In the genomic region with DNA sequence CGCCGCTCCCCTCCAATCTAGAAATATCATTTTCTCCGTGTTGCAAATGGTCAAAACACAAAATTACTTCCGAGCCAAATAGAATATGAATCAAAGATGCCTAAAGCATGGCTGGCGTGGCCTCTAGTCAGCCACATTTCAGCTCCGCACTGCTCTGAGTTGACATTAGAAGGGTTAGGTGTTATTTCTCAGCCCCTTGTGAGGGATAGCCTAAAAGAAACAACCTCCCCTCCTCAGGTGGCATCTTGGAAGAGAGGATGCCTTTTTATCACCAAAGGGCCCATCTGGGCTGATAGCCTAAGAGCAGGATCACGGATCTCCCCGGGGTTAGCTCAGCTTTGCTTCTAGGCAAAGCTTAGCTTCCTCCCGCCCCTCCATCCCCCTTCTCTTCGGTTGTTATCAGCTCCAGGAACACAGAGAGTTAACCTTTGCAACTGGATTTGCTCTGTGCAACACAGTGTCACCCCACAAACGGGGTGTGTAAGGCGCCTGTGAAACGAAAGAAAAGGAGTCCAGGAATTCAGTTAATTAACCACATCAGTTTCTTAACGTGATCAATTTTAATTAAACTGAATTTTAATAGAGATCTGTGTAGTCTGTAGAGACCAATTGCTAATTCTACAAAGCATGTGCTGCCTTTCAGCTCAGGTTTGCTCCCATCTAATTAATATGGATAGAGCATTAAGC, we compare ENCODE assay signal across 14 mouse cellular contexts.
DNase-seq lines count a peak whose midpoint lies in the region; ATAC-seq lines count a peak whose summit lies in the region.
"Had no signal": no experiment of that assay in that cellular context is flagged by ENCODE, and none has a peak within 500 bp of the region (broad histone marks: within the 10 kb centered on the region; RNA-seq: fewer than 3 reads in every experiment).

No protein-coding gene starts in this region.

- H3K27ac ChIP-seq in heart, embryonic 15.5 days: no peak overlapping the region
- H3K27ac ChIP-seq in forebrain, embryonic 11.5 days (ENCODE audit: low read depth, low read length): no peak overlapping the region
- H3K27ac ChIP-seq in hindbrain, embryonic 14.5 days: peak overlapping the region; percentile 68
- H3K27ac ChIP-seq in midbrain, embryonic 15.5 days: peak overlapping the region; percentile 78
- H3K27ac ChIP-seq: embryonic facial prominence, embryonic 15.5 days; heart, adult 2 months had no signal

- 0 out of 2 replicates have a peak overlapping the region, but pooled peaks have one; percentile 10 for H3K4me2 ChIP-seq in heart, embryonic 15.5 days
- peak overlapping the region; percentile 1; the same call in 1 of the 2 replicates for H3K4me2 ChIP-seq in forebrain, embryonic 11.5 days (ENCODE audit: low read depth, low read length, severe bottlenecking)
- peak overlapping the region; percentile 38 for H3K4me2 ChIP-seq in hindbrain, embryonic 14.5 days (replicated peaks)
- H3K4me2 ChIP-seq in midbrain, embryonic 15.5 days: peak overlapping the region; percentile 42
- H3K4me2 ChIP-seq: embryonic facial prominence, embryonic 15.5 days had no signal

- H3K9me3 ChIP-seq in heart, embryonic 15.5 days (replicated peaks): no peaks in the 10 kb centered on the region
- no peaks in the 10 kb centered on the region for H3K9me3 ChIP-seq in forebrain, embryonic 11.5 days (ENCODE audit: control insufficient read depth, low read length)
- H3K9me3 ChIP-seq in hindbrain, embryonic 14.5 days (ENCODE audit: control insufficient read depth, low read length): no peaks in the 10 kb centered on the region
- H3K9me3 ChIP-seq in midbrain, embryonic 15.5 days: no peaks in the 10 kb centered on the region
- H3K9me3 ChIP-seq: embryonic facial prominence, embryonic 15.5 days had no signal

- no peak overlapping the region for H3K4me3 ChIP-seq in heart, embryonic 15.5 days
- H3K4me3 ChIP-seq in forebrain, embryonic 11.5 days (ENCODE audit: low read depth, low read length): no peak overlapping the region
- peak overlapping the region; percentile 4; the same call in 1 of the 2 replicates for H3K4me3 ChIP-seq in hindbrain, embryonic 14.5 days (replicated peaks; ENCODE audit: low read length)
- H3K4me3 ChIP-seq in midbrain, embryonic 15.5 days: peak overlapping the region; percentile 14
- H3K4me3 ChIP-seq: embryonic facial prominence, embryonic 15.5 days; heart, adult 2 months had no signal

- no peaks in the 10 kb centered on the region for H3K27me3 ChIP-seq in heart, embryonic 15.5 days
- H3K27me3 ChIP-seq in forebrain, embryonic 11.5 days (ENCODE audit: control insufficient read depth, insufficient read depth, low read length): no peaks in the 10 kb centered on the region
- no peaks in the 10 kb centered on the region; the same call in 1 of the 2 replicates for H3K27me3 ChIP-seq in hindbrain, embryonic 14.5 days (ENCODE audit: control insufficient read depth, insufficient read depth, low read length)
- H3K27me3 ChIP-seq in midbrain, embryonic 15.5 days (replicated peaks): no peaks in the 10 kb centered on the region
- H3K27me3 ChIP-seq: embryonic facial prominence, embryonic 15.5 days had no signal

- ATAC-seq in heart, embryonic 15.5 days (replicated peaks; ENCODE audit: insufficient number of reproducible peaks, insufficient read depth, low FRiP score, low read depth): no peak
- ATAC-seq in forebrain, embryonic 11.5 days (replicated peaks; ENCODE audit: low FRiP score): peak; percentile 92
- peak; percentile 88 for ATAC-seq in hindbrain, embryonic 14.5 days (ENCODE audit: low FRiP score)
- peak; percentile 92 for ATAC-seq in midbrain, embryonic 15.5 days (replicated peaks)

- intact Hi-C loops in heart, postnatal 25 days (cut with DNase I): no loop called here

- H3K9ac ChIP-seq in heart, embryonic 15.5 days: no peak overlapping the region
- no peak overlapping the region for H3K9ac ChIP-seq in forebrain, embryonic 11.5 days (ENCODE audit: low read length)
- peak overlapping the region; percentile 18; the same call in 1 of the 2 replicates for H3K9ac ChIP-seq in hindbrain, embryonic 14.5 days
- H3K9ac ChIP-seq in midbrain, embryonic 15.5 days: no peak overlapping the region; the same call in 1 of the 2 replicates
- H3K9ac ChIP-seq: embryonic facial prominence, embryonic 15.5 days had no signal

- DNase-seq in heart, postnatal 25 days (ENCODE audit: low spot score): no peak
- peak; percentile 70 for DNase-seq in forebrain, embryonic 11.5 days (ENCODE audit: low spot score)
- DNase-seq in hindbrain, embryonic 14.5 days (ENCODE audit: low spot score): peak; percentile 53
- no peak for DNase-seq in ovary, postnatal 14 days (ENCODE audit: low spot score)
- no peak for DNase-seq in cerebellum, adult 11 months
- DNase-seq in frontal cortex, adult 2 months (ENCODE audit: extremely low spot score in 1 of 2, low spot score in 1 of 2): no peak
- DNase-seq: heart, adult 2 months; kidney, adult 9 months; liver; lung, postnatal 14 days; right cerebral cortex, postnatal 25 days had no signal

- H3K36me3 ChIP-seq in heart, embryonic 15.5 days: no peaks in the 10 kb centered on the region
- no peaks in the 10 kb centered on the region for H3K36me3 ChIP-seq in forebrain, embryonic 11.5 days (ENCODE audit: control insufficient read depth, insufficient read depth, low read length)
- H3K36me3 ChIP-seq in hindbrain, embryonic 14.5 days (replicated peaks; ENCODE audit: control insufficient read depth, insufficient read depth): no peaks in the 10 kb centered on the region
- H3K36me3 ChIP-seq in midbrain, embryonic 15.5 days (replicated peaks): no peaks in the 10 kb centered on the region
- H3K36me3 ChIP-seq: embryonic facial prominence, embryonic 15.5 days had no signal

- WGBS in heart, embryonic 15.5 days: 38% methylated on average over 14 of the region's 14 CpGs
- 31% methylated on average over 14 of the region's 14 CpGs for WGBS in forebrain, embryonic 11.5 days
- WGBS in hindbrain, embryonic 14.5 days: 38% methylated on average over 14 of the region's 14 CpGs
- 30% methylated on average over 14 of the region's 14 CpGs for WGBS in midbrain, embryonic 15.5 days

- H3K4me1 ChIP-seq in heart, embryonic 15.5 days (replicated peaks): 0 out of 2 replicates have a peak, but pooled peaks cover 2% of the 10 kb centered on the region
- 0 out of 2 replicates have a peak, but pooled peaks cover 2% of the 10 kb centered on the region for H3K4me1 ChIP-seq in forebrain, embryonic 11.5 days (replicated peaks; ENCODE audit: control insufficient read depth, insufficient read depth, low read length)
- H3K4me1 ChIP-seq in hindbrain, embryonic 14.5 days (replicated peaks; ENCODE audit: control insufficient read depth, insufficient read depth, low read length): peaks cover 7% of the 10 kb centered on the region
- H3K4me1 ChIP-seq in midbrain, embryonic 15.5 days: peaks cover 19% of the 10 kb centered on the region
- H3K4me1 ChIP-seq: embryonic facial prominence, embryonic 15.5 days had no signal

Comparison
In these comparisons a context has a peak if more than half of its experiments do, and no peak if none do; other contexts are left out.
1. H3K27ac ChIP-seq: peak in hindbrain, embryonic 14.5 days (single experiment) and midbrain, embryonic 15.5 days (single experiment); none in heart, embryonic 15.5 days (single experiment) and forebrain, embryonic 11.5 days (single experiment).
2. H3K4me3 ChIP-seq: peak in hindbrain, embryonic 14.5 days (single experiment) and midbrain, embryonic 15.5 days (single experiment); none in heart, embryonic 15.5 days (single experiment) and forebrain, embryonic 11.5 days (single experiment).
3. DNase-seq: peak in forebrain, embryonic 11.5 days (single experiment) and hindbrain, embryonic 14.5 days (single experiment); none in heart, postnatal 25 days (single experiment), ovary, postnatal 14 days (single experiment), cerebellum, adult 11 months (single experiment) and frontal cortex, adult 2 months (0 of 2).
4. Peak in every context shown above with its lines, with median percentiles within 50 percentile points of each other: H3K4me2 ChIP-seq.